Mouse (Mus musculus) kidney, postnatal 0 days (tissue): ENCODE data around the gene Begain. TPM values are rescaled to one million over a fixed set of nuclear protein-coding genes. Genes with fewer than 3 reads are reported as not detected.

Experiments used
- ATAC-seq: fragments of 200-750 bp; cut with Nextera tagmentation; replicated peaks from 2 replicates; pipeline ENCODE4 v1.8.0; 2017; ENCODE audit warnings: low read depth, moderate number of reproducible peaks, moderate TSS enrichment, moderate library complexity; ENCODE audit not compliant: low FRiP score
- DNase-seq: peaks from one replicate; pipeline ENCODE4 v3.0.0-alpha.2; 2016; ENCODE audit warnings: low spot score
- H3K27ac ChIP-seq: fragments of 300-500 bp; sonication (generic); 2 replicates; pipeline ENCODE4 v1.5.1; 2014; ENCODE audit warnings: mild to moderate bottlenecking
- H3K27me3 ChIP-seq: fragments of 300-500 bp; sonication (generic); 2 replicates; pipeline ENCODE4 v1.6.1; 2014; ENCODE audit warnings: low read length, mixed read lengths; ENCODE audit not compliant: insufficient read depth
- H3K36me3 ChIP-seq: fragments of 300-500 bp; sonication (generic); 2 replicates; pipeline ENCODE4 v1.6.1; 2014; ENCODE audit warnings: low read length, mixed read lengths; ENCODE audit not compliant: insufficient read depth
- H3K4me1 ChIP-seq: fragments of 300-500 bp; sonication (generic); replicated peaks from 2 replicates; pipeline ENCODE4 v1.6.1; 2014; ENCODE audit warnings: antibody characterized with exemption, low read length, mixed read lengths; ENCODE audit not compliant: insufficient read depth
- H3K4me2 ChIP-seq: fragments of 300-500 bp; sonication (generic); 2 replicates; pipeline ENCODE4 v1.6.1; 2014; ENCODE audit warnings: mild to moderate bottlenecking, low read length, moderate library complexity, mixed read lengths
- H3K4me3 ChIP-seq: fragments of 300-500 bp; sonication (generic); replicated peaks from 2 replicates; pipeline ENCODE4 v1.5.1; 2014; ENCODE audit warnings: low read depth, low read length
- H3K9ac ChIP-seq: fragments of 300-500 bp; sonication (generic); 2 replicates; pipeline ENCODE4 v1.6.1; 2014; ENCODE audit warnings: low read depth, low read length
- H3K9me3 ChIP-seq: fragments of 300-500 bp; sonication (generic); replicated peaks from 2 replicates; pipeline ENCODE4 v1.6.1; 2016; ENCODE audit warnings: low read length, inconsistent platforms, mixed read lengths
- CTCF ChIP-seq: IDR thresholded peaks from 2 replicates; pipeline ENCODE4 v1.5.1; 2016; ENCODE audit warnings: antibody characterized with exemption, low read depth, mild to moderate bottlenecking, moderate library complexity
- WGBS: fragments of 180-500 bp; shearing (Covaris S2); extraction: QIAGEN DNeasy Blood & Tissue Kit; methylation state at CpG from one replicate; pipeline ENCODE4 v1.1.7; 2014; 5-methylcytosine and 5-hydroxymethylcytosine counted together
- polyA plus RNA-seq: library from polyadenylated mRNA; unstranded; fragments of >200 nt; fragmentation: Nextera tagmentation; extraction: Ambion mirVana; gene quantifications from 2 replicates; pipeline ENCODE4 v1.2.1, GENCODE M21; 2015

Begain gene
- polyA plus RNA-seq, 1 experiment from 2014 or later, result 3.2 TPM

GRCm38 (mm10) chr12:108993046-108993445 is 75.0 kb downstream of the Begain start:
- 70% methylated on average over 2 of the region's 2 CpGs for WGBS
- no peak for ATAC-seq

GRCm38 (mm10) chr12:108990425-108990824 is 77.6 kb downstream of the Begain start:
- Histone ChIP-seq H3K4me2 (no peak overlapping the region), H3K9me3 (no peaks in the 10 kb centered on the region), H3K4me1 (no peaks in the 10 kb centered on the region), H3K9ac (no peak overlapping the region), H3K36me3 (no peaks in the 10 kb centered on the region), H3K27me3 (0 out of 2 replicates have a peak, but pooled peaks cover 3% of the 10 kb centered on the region), H3K27ac (no peak overlapping the region), H3K4me3 (no peak overlapping the region)
- DNase-seq (peak; percentile 44), ATAC-seq (no peak)
- WGBS, result 30% methylated on average over 9 of the region's 9 CpGs
- no peak for TF ChIP-seq CTCF

More at GRCm38 (mm10) chr12:108993046-108993445, 75.0 kb downstream of the Begain start:
- no peak overlapping the region for H3K27ac ChIP-seq
- TF ChIP-seq CTCF, result no peak
- no peak overlapping the region for H3K4me2 ChIP-seq
- no peak for DNase-seq
- H3K9ac ChIP-seq, result no peak overlapping the region
- H3K27me3 ChIP-seq, result 0 out of 2 replicates have a peak, but pooled peaks cover 3% of the 10 kb centered on the region
- no peak overlapping the region for H3K4me3 ChIP-seq
- H3K36me3 ChIP-seq, result no peaks in the 10 kb centered on the region
- H3K4me1 ChIP-seq, result no peaks in the 10 kb centered on the region
- H3K9me3 ChIP-seq, result no peaks in the 10 kb centered on the region

GRCm38 (mm10) chr12:108987448-108987847 is 80.6 kb downstream of the Begain start:
- ATAC-seq, result no peak
- Histone ChIP-seq H3K27ac (no peak overlapping the region), H3K27me3 (no peaks in the 10 kb centered on the region), H3K9ac (no peak overlapping the region), H3K4me1 (no peaks in the 10 kb centered on the region), H3K36me3 (no peaks in the 10 kb centered on the region), H3K4me3 (no peak overlapping the region), H3K9me3 (no peaks in the 10 kb centered on the region), H3K4me2 (no peak overlapping the region)
- TF ChIP-seq CTCF, result no peak
- 80% methylated on average over 9 of the region's 9 CpGs for WGBS
- DNase-seq, result no peak

GRCm38 (mm10) chr12:108985025-108985424 is 83.0 kb downstream of the Begain start:
- ATAC-seq, result no peak
- no peak overlapping the region for H3K9ac ChIP-seq
- no peak overlapping the region for H3K4me3 ChIP-seq
- H3K4me1 ChIP-seq, result no peaks in the 10 kb centered on the region
- DNase-seq, result no peak
- no peaks in the 10 kb centered on the region for H3K36me3 ChIP-seq
- H3K27me3 ChIP-seq, result no peaks in the 10 kb centered on the region
- no peaks in the 10 kb centered on the region for H3K9me3 ChIP-seq
- 77% methylated on average over 6 of the region's 6 CpGs for WGBS
- H3K4me2 ChIP-seq, result no peak overlapping the region
- H3K27ac ChIP-seq, result no peak overlapping the region
- no peak for TF ChIP-seq CTCF

- Histone ChIP-seq H3K27me3 (no peaks in the 10 kb centered on the region), H3K4me1 (no peaks in the 10 kb centered on the region), H3K27ac (no peak overlapping the region), H3K4me3 (no peak overlapping the region), H3K9ac (no peak overlapping the region), H3K4me2 (no peak overlapping the region), H3K9me3 (no peaks in the 10 kb centered on the region), H3K36me3 (no peaks in the 10 kb centered on the region)
- WGBS, result 68% methylated on average over 8 of the region's 8 CpGs
- TF ChIP-seq CTCF, result no peak
- ATAC-seq (no peak), DNase-seq (no peak)
Measured at GRCm38 (mm10) chr12:108984471-108984870, 83.5 kb downstream of the Begain start.

GRCm38 (mm10) chr12:108983496-108983895 is 84.5 kb downstream of the Begain start:
- no peaks in the 10 kb centered on the region for H3K4me1 ChIP-seq
- ATAC-seq (no peak), DNase-seq (no peak)
- H3K27me3 ChIP-seq, result no peaks in the 10 kb centered on the region
- H3K27ac ChIP-seq, result no peak overlapping the region
- H3K9me3 ChIP-seq, result no peaks in the 10 kb centered on the region
- TF ChIP-seq CTCF, result no peak
- no peak overlapping the region for H3K9ac ChIP-seq
- H3K36me3 ChIP-seq, result no peaks in the 10 kb centered on the region
- H3K4me3 ChIP-seq, result no peak overlapping the region
- no peak overlapping the region for H3K4me2 ChIP-seq
- 93% methylated on average over 6 of the region's 6 CpGs for WGBS

- H3K27me3 ChIP-seq, result no peaks in the 10 kb centered on the region
- no peaks in the 10 kb centered on the region for H3K36me3 ChIP-seq
- H3K27ac ChIP-seq, result no peak overlapping the region
- TF ChIP-seq CTCF, result no peak
- ATAC-seq (no peak), DNase-seq (no peak)
- no peak overlapping the region for H3K9ac ChIP-seq
- no peaks in the 10 kb centered on the region for H3K4me1 ChIP-seq
- WGBS, result 69% methylated on average over 6 of the region's 6 CpGs
- H3K4me2 ChIP-seq, result no peak overlapping the region
- H3K9me3 ChIP-seq, result no peaks in the 10 kb centered on the region
- no peak overlapping the region for H3K4me3 ChIP-seq
Measured at GRCm38 (mm10) chr12:108982684-108982960, 85.4 kb downstream of the Begain start.

Other genes starting within 250 kb of the Begain start
- 6.4 and 6.6 TPM in 2 replicates for gene Slc25a29, start 232.3 kb downstream of the Begain start, polyA plus RNA-seq
- gene Slc25a47, start 232.2 kb downstream of the Begain start, polyA plus RNA-seq, result 7.1 and 7.6 TPM in 2 replicates
- 5.3 and 6.6 TPM in 2 replicates for gene Wdr25, start 174.6 kb downstream of the Begain start, polyA plus RNA-seq
- gene Wars, start 174.0 kb downstream of the Begain start, polyA plus RNA-seq, result 67.3 and 72.7 TPM in 2 replicates